Mouse (Mus musculus): Measurements from ENCODE around the gene Mdga2. TPM values are rescaled to one million over a fixed set of nuclear protein-coding genes. Genes with fewer than 3 reads are reported as not detected.

The Mdga2 gene
- polyA plus RNA-seq, 1 experiment from 2014 or later: 3.2 TPM

GRCm38 (mm10) chr12:66470243-66470863 lies 752.0 kb downstream of the Mdga2 start:
- Histone ChIP-seq H3K9ac (no peak overlapping the region), H3K4me2 (replicated peaks) (no peak overlapping the region), H3K4me3 (replicated peaks) (no peak overlapping the region), H3K27me3 (no peaks in the 10 kb centered on the region), H3K4me1 (no peaks in the 10 kb centered on the region), H3K36me3 (no peaks in the 10 kb centered on the region), H3K9me3 (replicated peaks) (no peaks in the 10 kb centered on the region), H3K27ac (replicated peaks) (no peak overlapping the region)
- 75% methylated on average over 8 of the region's 8 CpGs for WGBS
- no peak for ATAC-seq (ENCODE audit: insufficient number of reproducible peaks, low FRiP score, low TSS enrichment, low read depth)

- no peak for ATAC-seq (ENCODE audit: insufficient number of reproducible peaks, low FRiP score, low TSS enrichment, low read depth)
- 88% methylated on average over 3 of the region's 3 CpGs for WGBS
Observed at GRCm38 (mm10) chr12:66465516-66465915, 756.8 kb downstream of the Mdga2 start.

GRCm38 (mm10) chr12:66443340-66443739 lies 779.0 kb downstream of the Mdga2 start:
- no peak for ATAC-seq (ENCODE audit: insufficient number of reproducible peaks, low FRiP score, low TSS enrichment, low read depth)
- no peaks in the 10 kb centered on the region for H3K27me3 ChIP-seq
- H3K9me3 ChIP-seq (replicated peaks): no peaks in the 10 kb centered on the region
- H3K4me1 ChIP-seq: no peaks in the 10 kb centered on the region
- 66% methylated on average over 2 of the region's 2 CpGs for WGBS
- H3K4me3 ChIP-seq (replicated peaks): no peak overlapping the region
- H3K9ac ChIP-seq: no peak overlapping the region
- H3K27ac ChIP-seq (replicated peaks): no peak overlapping the region
- H3K36me3 ChIP-seq: no peaks in the 10 kb centered on the region
- H3K4me2 ChIP-seq (replicated peaks): no peak overlapping the region

More at GRCm38 (mm10) chr12:66465516-66465915, 756.8 kb downstream of the Mdga2 start:
- Histone ChIP-seq H3K4me2 (replicated peaks) (no peak overlapping the region), H3K9ac (no peak overlapping the region), H3K36me3 (no peaks in the 10 kb centered on the region), H3K4me3 (replicated peaks) (no peak overlapping the region), H3K9me3 (replicated peaks) (no peaks in the 10 kb centered on the region), H3K27ac (replicated peaks) (no peak overlapping the region), H3K4me1 (no peaks in the 10 kb centered on the region), H3K27me3 (no peaks in the 10 kb centered on the region)

All from embryonic facial prominence, embryonic 15.5 days (tissue).